Mouse (Mus musculus) megakaryocyte, embryonic 14.5 days (primary cell): Measurements from ENCODE around the gene Gm10722.
"Not testable (repeated sequence)": the region's sequence is repeated elsewhere in the genome, so short reads cannot be mapped to it uniquely, and the experiment has no call there.

Experiments
- FLI1 ChIP-seq: IDR thresholded peaks from 2 replicates; pipeline ENCODE4 v1.6.1; 2012; ENCODE audit warnings: low read length, inconsistent platforms, mixed read lengths
- GATA1 ChIP-seq: IDR thresholded peaks from 3 replicates; pipeline ENCODE4 v1.6.1; 2012; ENCODE audit warnings: mixed read lengths, low read length, inconsistent platforms, borderline replicate concordance

- not testable (repeated sequence) for TF ChIP-seq FLI1, GATA1
Observed at GRCm38 (mm10) chr9:3030677-3031318, 30.1 kb downstream of the Gm10722 start.
